Comparison of ENCODE assay signal across 9 mouse cellular contexts in genomic region chr2:164454846-164455245, GRCm38 (mm10). TPM values are rescaled to one million over a fixed set of nuclear protein-coding genes. Genes with fewer than 3 reads are reported as not detected.
A peak's percentile ranks its signal among the peaks of the same experiment; 100 is the strongest.
DNase-seq lines count a peak whose midpoint lies in the region; ATAC-seq and TF ChIP-seq lines count a peak whose summit lies in the region.
"Had no signal": no experiment of that assay in that cellular context is flagged by ENCODE, and none has a peak within 500 bp of the region (broad histone marks: within the 10 kb centered on the region; RNA-seq: fewer than 3 reads in every experiment).

No protein-coding gene starts in this region.

- H3K4me3 ChIP-seq in brown adipose tissue, adult 24 weeks (ENCODE audit: insufficient read depth, low read depth, low read length), result no peak overlapping the region
- no peak overlapping the region for H3K4me3 ChIP-seq in left cerebral cortex, adult 2 months
- no peak overlapping the region for H3K4me3 ChIP-seq in myocyte
- H3K4me3 ChIP-seq in midbrain, postnatal 0 days (ENCODE audit: low read depth, low read length), result no peak overlapping the region

- intact Hi-C loops in heart, postnatal 10 days (cut with DNase I), result no loop called here
- intact Hi-C loops in left cerebral cortex, adult 2 months (cut with DNase I), result no loop called here

- no peak overlapping the region for H3K9ac ChIP-seq in midbrain, postnatal 0 days (replicated peaks; ENCODE audit: low read length, poor library complexity, severe bottlenecking)
- H3K9ac ChIP-seq: liver, embryonic 14.5 days had no signal

- peaks cover 9% of the 10 kb centered on the region; the same call in 1 of the 2 replicates for H3K4me1 ChIP-seq in brown adipose tissue, adult 24 weeks (ENCODE audit: control insufficient read depth, insufficient read depth, insufficient read length, low read length)
- H3K4me1 ChIP-seq in midbrain, postnatal 0 days (ENCODE audit: insufficient read depth, low read length), result no peaks in the 10 kb centered on the region

- peak overlapping the region; percentile 45 for H3K4me2 ChIP-seq in myocyte (ENCODE audit: low read depth)
- no peak overlapping the region for H3K4me2 ChIP-seq in midbrain, postnatal 0 days (ENCODE audit: low read depth, low read length, poor library complexity, severe bottlenecking)

- no peaks in the 10 kb centered on the region for H3K79me2 ChIP-seq in myocyte (ENCODE audit: control insufficient read depth, insufficient read depth)

- no peak for TF ChIP-seq POLR2A in myocyte (IDR thresholded peaks at IDR 0.05; ENCODE audit: insufficient read length, low read depth)

- H3K27ac ChIP-seq in brown adipose tissue, adult 24 weeks (replicated peaks; ENCODE audit: low read depth, low read length), result peak overlapping the region; percentile 95
- H3K27ac ChIP-seq in left cerebral cortex, adult 2 months, result peak overlapping the region; percentile 44; the same call in 1 of the 2 replicates
- no peak overlapping the region for H3K27ac ChIP-seq in midbrain, postnatal 0 days (ENCODE audit: low read depth, low read length)
- H3K27ac ChIP-seq: liver, embryonic 14.5 days had no signal

- H3K27me3 ChIP-seq in myocyte (ENCODE audit: control insufficient read depth, insufficient read depth, insufficient read length), result no peaks in the 10 kb centered on the region
- H3K27me3 ChIP-seq in midbrain, postnatal 0 days (ENCODE audit: insufficient read depth, low read length), result no peaks in the 10 kb centered on the region

- TF ChIP-seq CTCF in left cerebral cortex, adult 2 months (IDR thresholded peaks at IDR 0.05), result no peak
- TF ChIP-seq CTCF in midbrain, postnatal 0 days (IDR thresholded peaks at IDR 0.05), result no peak

- ATAC-seq in midbrain, postnatal 0 days (ENCODE audit: low FRiP score), result no peak
- no peak for ATAC-seq in megakaryocyte-erythroid progenitor cell, adult 5-6 weeks (replicated peaks; ENCODE audit: low FRiP score, low TSS enrichment, poor library complexity, severe bottlenecking)

- no peak overlapping the region for H3ac ChIP-seq in myocyte (ENCODE audit: control insufficient read depth, insufficient read length)

- H3K36me3 ChIP-seq in myocyte (ENCODE audit: control insufficient read depth, insufficient read depth), result no peaks in the 10 kb centered on the region
- no peaks in the 10 kb centered on the region for H3K36me3 ChIP-seq in midbrain, postnatal 0 days (ENCODE audit: insufficient read depth, low read length)

- 0 out of 2 replicates have a peak, but pooled peaks cover 4% of the 10 kb centered on the region for H3K9me3 ChIP-seq in midbrain, postnatal 0 days (ENCODE audit: low read length)

- 87% methylated on average over 10 of the region's 10 CpGs for WGBS in midbrain, postnatal 0 days

- peak; percentile 98 for DNase-seq in NIH3T3 (ENCODE audit: low read depth)
- DNase-seq in heart, postnatal 10 days, result peak; percentile 85 to 88
- peak; percentile 59 to 84 for DNase-seq in left cerebral cortex, adult 2 months (ENCODE audit: extremely low spot score in 1 of 2, low spot score in 2 of 2)
- no peak for DNase-seq in thymus, postnatal 36 days
- no peak for DNase-seq in midbrain, postnatal 0 days (ENCODE audit: low spot score)

TF ChIP-seq in myocyte, 11 proteins besides CTCF, POLR2A, EP300 and RAD21:
- TF ChIP-seq REST (IDR thresholded peaks at IDR 0.05; ENCODE audit: insufficient read depth, insufficient read length) (no peak), CEBPB (IDR thresholded peaks at IDR 0.05; ENCODE audit: insufficient read depth, poor library complexity, severe bottlenecking) (peak; percentile 97)

RNA-seq across cellular contexts. Expression of gene Sys1, which starts 1.9 kb away (rescaled TPM):
- 24.4 and 27.2 TPM in 2 replicates for polyA plus RNA-seq in brown adipose tissue, adult 24 weeks (2012; ENCODE audit: insufficient read depth, insufficient read length, missing spikeins)
- total RNA-seq in heart, postnatal 10 days (2021), result 10 to 100 TPM; 21.3 to 25.1 TPM
- 10 to 100 TPM; 40.8 to 41.3 TPM for total RNA-seq in left cerebral cortex, adult 2 months (2021)
- 47.6 TPM for polyA plus RNA-seq in myocyte (2012; fragmentation: generic; extraction: Trizol)
- total RNA-seq in midbrain, postnatal 0 days (2014; rRNA removed), result 194 and 206 TPM in 2 replicates
- 103 and 108 TPM in 2 replicates for polyA plus RNA-seq in midbrain, postnatal 0 days (2015; fragmentation: Nextera tagmentation; extraction: Ambion mirVana)
- total RNA-seq in megakaryocyte-erythroid progenitor cell, adult 5-6 weeks (2014; fragmentation: Nextera tagmentation), result 25.7 and 26.7 TPM in 2 replicates
- 10.9 and 16.0 TPM in 2 replicates for total RNA-seq in megakaryocyte-erythroid progenitor cell, adult 5-6 weeks (2017)

RNA-seq across cellular contexts. Expression of gene Gm20458, which starts 5.9 kb away (rescaled TPM):
- polyA plus RNA-seq in brown adipose tissue, adult 24 weeks (2012; ENCODE audit: insufficient read depth, insufficient read length, missing spikeins), result 2.4 TPM in 1 of 2 replicates, not detected in the other
- 1 to 10 TPM; 5.5 to 7.4 TPM for total RNA-seq in heart, postnatal 10 days (2021)
- 10 to 100 TPM; 10.2 to 14.1 TPM for total RNA-seq in left cerebral cortex, adult 2 months (2021)
- 31.6 TPM for polyA plus RNA-seq in myocyte (2012; fragmentation: generic; extraction: Trizol)
- 4.7 and 15.0 TPM in 2 replicates for total RNA-seq in midbrain, postnatal 0 days (2014; rRNA removed)
- 6.9 and 7.2 TPM in 2 replicates for polyA plus RNA-seq in midbrain, postnatal 0 days (2015; fragmentation: Nextera tagmentation; extraction: Ambion mirVana)
- total RNA-seq in megakaryocyte-erythroid progenitor cell, adult 5-6 weeks (2014; fragmentation: Nextera tagmentation), result not detected in 2 replicates
- total RNA-seq in megakaryocyte-erythroid progenitor cell, adult 5-6 weeks (2017), result not detected in 2 replicates

RNA-seq across cellular contexts. Expression of gene Sdc4, which starts 11.2 kb away (rescaled TPM):
- 34.7 and 37.6 TPM in 2 replicates for polyA plus RNA-seq in brown adipose tissue, adult 24 weeks (2012; ENCODE audit: insufficient read depth, insufficient read length, missing spikeins)
- 10 to 100 TPM; 24.3 to 39.3 TPM for total RNA-seq in heart, postnatal 10 days (2021)
- 10 to 100 TPM; 78.7 to 93.2 TPM for total RNA-seq in left cerebral cortex, adult 2 months (2021)
- polyA plus RNA-seq in myocyte (2012; fragmentation: generic; extraction: Trizol), result 52.4 TPM
- 13.8 and 20.3 TPM in 2 replicates for total RNA-seq in midbrain, postnatal 0 days (2014; rRNA removed)
- 18.3 and 19.3 TPM in 2 replicates for polyA plus RNA-seq in midbrain, postnatal 0 days (2015; fragmentation: Nextera tagmentation; extraction: Ambion mirVana)
- 1.0 and 5.3 TPM in 2 replicates for total RNA-seq in megakaryocyte-erythroid progenitor cell, adult 5-6 weeks (2014; fragmentation: Nextera tagmentation)
- total RNA-seq in megakaryocyte-erythroid progenitor cell, adult 5-6 weeks (2017), result 0.23 and 1.3 TPM in 2 replicates

RNA-seq across cellular contexts. Expression of gene Trp53tg5, which starts 18.7 kb away (rescaled TPM):
- not detected in 2 replicates for polyA plus RNA-seq in brown adipose tissue, adult 24 weeks (2012; ENCODE audit: insufficient read depth, insufficient read length, missing spikeins)
- total RNA-seq in heart, postnatal 10 days (2021), result not detected
- not detected for total RNA-seq in left cerebral cortex, adult 2 months (2021)
- not detected for polyA plus RNA-seq in myocyte (2012; fragmentation: generic; extraction: Trizol)
- total RNA-seq in midbrain, postnatal 0 days (2014; rRNA removed), result not detected in 2 replicates
- not detected in 2 replicates for polyA plus RNA-seq in midbrain, postnatal 0 days (2015; fragmentation: Nextera tagmentation; extraction: Ambion mirVana)
- not detected in 2 replicates for total RNA-seq in megakaryocyte-erythroid progenitor cell, adult 5-6 weeks (2014; fragmentation: Nextera tagmentation)
- not detected in 2 replicates for total RNA-seq in megakaryocyte-erythroid progenitor cell, adult 5-6 weeks (2017)
- polyA plus RNA-seq: liver, embryonic 14.5 days had no signal

RNA-seq across cellular contexts. Expression of gene Dbndd2, which starts 31.1 kb away (rescaled TPM):
- polyA plus RNA-seq in brown adipose tissue, adult 24 weeks (2012; ENCODE audit: insufficient read depth, insufficient read length, missing spikeins), result 23.0 and 26.8 TPM in 2 replicates
- 10 to 100 TPM; 17.1 to 18.9 TPM for total RNA-seq in heart, postnatal 10 days (2021)
- total RNA-seq in left cerebral cortex, adult 2 months (2021), result 100 to 1,000 TPM; 102 to 106 TPM
- polyA plus RNA-seq in myocyte (2012; fragmentation: generic; extraction: Trizol), result 16.4 TPM
- total RNA-seq in midbrain, postnatal 0 days (2014; rRNA removed), result 21.1 and 26.7 TPM in 2 replicates
- 24.8 and 25.4 TPM in 2 replicates for polyA plus RNA-seq in midbrain, postnatal 0 days (2015; fragmentation: Nextera tagmentation; extraction: Ambion mirVana)
- 2.4 TPM in 2 replicates for total RNA-seq in megakaryocyte-erythroid progenitor cell, adult 5-6 weeks (2014; fragmentation: Nextera tagmentation)
- total RNA-seq in megakaryocyte-erythroid progenitor cell, adult 5-6 weeks (2017), result 2.9 TPM in 1 of 2 replicates, not detected in the other

Comparison
In these comparisons a context has a peak if more than half of its experiments do, and no peak if none do; other contexts are left out.
1. DNase-seq: peak in NIH3T3 (single experiment), heart, postnatal 10 days (2 of 2) and left cerebral cortex, adult 2 months (2 of 2); none in thymus, postnatal 36 days (0 of 2) and midbrain, postnatal 0 days (single experiment).